Mouse (Mus musculus) liver, embryonic 13.5 days (tissue): ENCODE data around the gene Zbtb34. TPM values are rescaled to one million over a fixed set of nuclear protein-coding genes. Genes with fewer than 3 reads are reported as not detected.

ENCODE experiments used
- ATAC-seq: fragments of 200-750 bp; cut with Nextera tagmentation; 2 replicates; pipeline ENCODE4 v1.8.0; 2017; ENCODE audit warnings: low read depth, mild to moderate bottlenecking, moderate number of reproducible peaks, moderate library complexity
- DNase-seq: peaks from one replicate; pipeline ENCODE4 v3.0.0; 2022
- H3K27ac ChIP-seq: fragments of 300-500 bp; sonication (generic); 2 replicates; pipeline ENCODE4 v1.5.1; 2015; ENCODE audit warnings: moderate library complexity, mild to moderate bottlenecking, inconsistent platforms
- H3K27me3 ChIP-seq: fragments of 300-500 bp; sonication (generic); 2 replicates; pipeline ENCODE4 v1.6.1; 2015; ENCODE audit warnings: mild to moderate bottlenecking, inconsistent platforms
- H3K36me3 ChIP-seq: fragments of 300-500 bp; sonication (generic); 2 replicates; pipeline ENCODE4 v1.6.1; 2015; ENCODE audit warnings: mild to moderate bottlenecking, inconsistent platforms
- H3K4me1 ChIP-seq: fragments of 300-500 bp; sonication (generic); replicated peaks from 2 replicates; pipeline ENCODE4 v1.6.1; 2015; ENCODE audit warnings: inconsistent platforms
- H3K4me2 ChIP-seq: fragments of 300-500 bp; sonication (generic); 2 replicates; pipeline ENCODE4 v1.6.1; 2015; ENCODE audit warnings: inconsistent platforms, mild to moderate bottlenecking, moderate library complexity
- H3K4me3 ChIP-seq: fragments of 300-500 bp; sonication (generic); replicated peaks from 2 replicates; pipeline ENCODE4 v1.5.1; 2015; ENCODE audit warnings: mild to moderate bottlenecking, inconsistent platforms
- H3K9ac ChIP-seq: fragments of 300-500 bp; sonication (generic); 2 replicates; pipeline ENCODE4 v1.6.1; 2015; ENCODE audit warnings: mild to moderate bottlenecking, inconsistent platforms
- H3K9me3 ChIP-seq: fragments of 300-500 bp; sonication (generic); replicated peaks from 2 replicates; pipeline ENCODE4 v1.6.1; 2016; ENCODE audit warnings: inconsistent platforms
- WGBS: fragments of 180-500 bp; shearing (Covaris S2); methylation state at CpG from one replicate; pipeline ENCODE4 v1.1.7; 2015; ENCODE audit not compliant: insufficient replicate concordance; 5-methylcytosine and 5-hydroxymethylcytosine counted together
- polyA plus RNA-seq: library from polyadenylated mRNA; unstranded; fragments of >200 nt; fragmentation: Nextera tagmentation; extraction: Ambion mirVana; gene quantifications from 2 replicates; pipeline ENCODE4 v1.2.1, GENCODE M21; 2015

Gene Zbtb34
- polyA plus RNA-seq, 1 experiment from 2014 or later = 1.4 TPM

- Histone ChIP-seq H3K9me3 (no peaks in the 10 kb centered on the region), H3K36me3 (no peaks in the 10 kb centered on the region), H3K27ac (no peak overlapping the region), H3K9ac (no peak overlapping the region), H3K27me3 (no peaks in the 10 kb centered on the region), H3K4me1 (peaks cover 31% of the 10 kb centered on the region), H3K4me2 (no peak overlapping the region), H3K4me3 (no peak overlapping the region)
- ATAC-seq = no peak
- no peak for DNase-seq
- 67% methylated on average over 7 of the region's 7 CpGs for WGBS
These were observed 32.0 kb downstream of the Zbtb34 start for GRCm38 (mm10) chr2:33399091-33399490.

- Histone ChIP-seq H3K27me3 (no peaks in the 10 kb centered on the region), H3K4me1 (peaks cover 10% of the 10 kb centered on the region), H3K9ac (no peak overlapping the region), H3K27ac (no peak overlapping the region), H3K4me2 (no peak overlapping the region), H3K9me3 (no peaks in the 10 kb centered on the region), H3K36me3 (no peaks in the 10 kb centered on the region), H3K4me3 (no peak overlapping the region)
- ATAC-seq (no peak), DNase-seq (no peak)
- 65% methylated on average over 4 of the region's 4 CpGs for WGBS
These were observed 34.1 kb downstream of the Zbtb34 start for GRCm38 (mm10) chr2:33397036-33397435.

- H3K27ac ChIP-seq = no peak overlapping the region
- H3K4me1 ChIP-seq = no peaks in the 10 kb centered on the region
- no peaks in the 10 kb centered on the region for H3K9me3 ChIP-seq
- no peak overlapping the region for H3K4me2 ChIP-seq
- no peak for DNase-seq
- H3K4me3 ChIP-seq = no peak overlapping the region
- no peak overlapping the region for H3K9ac ChIP-seq
- H3K27me3 ChIP-seq = no peaks in the 10 kb centered on the region
- WGBS = 66% methylated on average over 2 of the region's 2 CpGs
- no peaks in the 10 kb centered on the region for H3K36me3 ChIP-seq
- ATAC-seq = no peak
These were observed 36.1 kb downstream of the Zbtb34 start for GRCm38 (mm10) chr2:33395053-33395452.

- ATAC-seq = no peak
- H3K9ac ChIP-seq = no peak overlapping the region
- H3K4me1 ChIP-seq = no peaks in the 10 kb centered on the region
- H3K27me3 ChIP-seq = no peaks in the 10 kb centered on the region
- H3K4me3 ChIP-seq = no peak overlapping the region
- H3K36me3 ChIP-seq = no peaks in the 10 kb centered on the region
- H3K27ac ChIP-seq = no peak overlapping the region
- H3K4me2 ChIP-seq = no peak overlapping the region
- DNase-seq = no peak
- 67% methylated on average over 11 of the region's 11 CpGs for WGBS
- no peaks in the 10 kb centered on the region for H3K9me3 ChIP-seq
These were observed 37.0 kb downstream of the Zbtb34 start for GRCm38 (mm10) chr2:33393951-33394635.

DNA sequence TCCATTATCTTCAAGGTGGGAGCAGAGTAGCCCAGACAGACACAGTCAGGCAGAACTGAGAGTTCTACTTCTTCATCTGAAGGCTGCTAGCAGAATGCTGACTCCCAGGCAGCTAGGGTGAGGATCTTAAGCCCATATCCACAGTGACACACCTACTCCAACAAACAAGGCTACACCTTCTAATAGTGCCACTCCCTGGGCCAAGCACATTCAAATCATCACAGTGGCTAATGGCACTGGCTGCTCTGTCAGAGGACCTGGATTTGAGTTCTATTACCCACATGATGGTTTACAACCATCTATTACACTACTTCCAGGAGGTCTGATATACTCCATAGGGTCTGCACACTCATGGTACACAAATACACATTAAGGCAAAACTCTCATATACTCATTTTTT lies 38.1 kb downstream of the Zbtb34 start:
- H3K27me3 ChIP-seq = no peaks in the 10 kb centered on the region
- no peaks in the 10 kb centered on the region for H3K4me1 ChIP-seq
- no peak overlapping the region for H3K4me2 ChIP-seq
- ATAC-seq (no peak), DNase-seq (no peak)
- H3K27ac ChIP-seq = no peak overlapping the region
- H3K9me3 ChIP-seq = no peaks in the 10 kb centered on the region
- H3K4me3 ChIP-seq = no peak overlapping the region
- H3K9ac ChIP-seq = no peak overlapping the region
- H3K36me3 ChIP-seq = no peaks in the 10 kb centered on the region

DNA sequence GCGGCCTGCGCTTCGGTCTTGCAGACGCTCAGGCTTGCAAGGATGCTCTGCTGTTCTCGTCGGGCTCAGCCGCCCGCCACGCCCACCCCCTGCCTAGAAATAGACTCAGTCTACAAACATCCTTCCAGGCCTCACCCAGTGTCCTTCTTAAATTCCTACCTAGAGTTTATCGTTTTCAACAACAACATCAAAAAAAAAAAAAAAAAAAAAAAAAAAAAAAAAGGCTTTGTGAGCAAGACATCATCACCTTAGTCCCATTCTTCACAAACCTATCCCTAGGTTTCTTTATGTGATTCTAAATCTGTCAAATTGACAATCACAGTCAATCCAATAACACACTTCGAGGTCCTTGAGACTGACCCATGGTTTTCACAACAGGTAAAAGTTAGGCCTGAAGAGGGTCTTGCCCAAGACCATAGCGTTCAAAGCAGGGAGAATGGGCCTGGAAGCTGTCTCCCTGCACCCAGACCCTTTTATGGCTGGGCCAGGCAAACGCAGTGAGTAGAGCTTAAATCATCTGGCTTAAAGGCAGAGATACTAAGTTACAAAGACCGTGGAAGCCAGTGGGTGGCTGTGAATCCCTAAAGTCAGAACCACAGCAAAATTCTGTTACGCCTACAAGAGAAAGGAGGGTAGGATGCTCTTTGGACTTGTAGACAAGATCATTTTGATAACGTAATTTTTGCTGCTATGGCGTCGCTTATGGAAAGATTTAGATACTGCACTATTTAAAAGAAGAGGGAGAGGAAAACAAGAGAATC lies 59.3 kb downstream of the Zbtb34 start:
- Histone ChIP-seq H3K27ac (no peak overlapping the region), H3K4me2 (peak overlapping the region; percentile 85), H3K36me3 (no peaks in the 10 kb centered on the region), H3K4me3 (peak overlapping the region; percentile 69), H3K9me3 (no peaks in the 10 kb centered on the region), H3K27me3 (0 out of 2 replicates have a peak, but pooled peaks cover 2% of the 10 kb centered on the region), H3K4me1 (peaks cover 10% of the 10 kb centered on the region), H3K9ac (no peak overlapping the region)
- no peak for ATAC-seq
- no peak for DNase-seq
- WGBS = 34% methylated on average over 17 of the region's 18 CpGs

DNA sequence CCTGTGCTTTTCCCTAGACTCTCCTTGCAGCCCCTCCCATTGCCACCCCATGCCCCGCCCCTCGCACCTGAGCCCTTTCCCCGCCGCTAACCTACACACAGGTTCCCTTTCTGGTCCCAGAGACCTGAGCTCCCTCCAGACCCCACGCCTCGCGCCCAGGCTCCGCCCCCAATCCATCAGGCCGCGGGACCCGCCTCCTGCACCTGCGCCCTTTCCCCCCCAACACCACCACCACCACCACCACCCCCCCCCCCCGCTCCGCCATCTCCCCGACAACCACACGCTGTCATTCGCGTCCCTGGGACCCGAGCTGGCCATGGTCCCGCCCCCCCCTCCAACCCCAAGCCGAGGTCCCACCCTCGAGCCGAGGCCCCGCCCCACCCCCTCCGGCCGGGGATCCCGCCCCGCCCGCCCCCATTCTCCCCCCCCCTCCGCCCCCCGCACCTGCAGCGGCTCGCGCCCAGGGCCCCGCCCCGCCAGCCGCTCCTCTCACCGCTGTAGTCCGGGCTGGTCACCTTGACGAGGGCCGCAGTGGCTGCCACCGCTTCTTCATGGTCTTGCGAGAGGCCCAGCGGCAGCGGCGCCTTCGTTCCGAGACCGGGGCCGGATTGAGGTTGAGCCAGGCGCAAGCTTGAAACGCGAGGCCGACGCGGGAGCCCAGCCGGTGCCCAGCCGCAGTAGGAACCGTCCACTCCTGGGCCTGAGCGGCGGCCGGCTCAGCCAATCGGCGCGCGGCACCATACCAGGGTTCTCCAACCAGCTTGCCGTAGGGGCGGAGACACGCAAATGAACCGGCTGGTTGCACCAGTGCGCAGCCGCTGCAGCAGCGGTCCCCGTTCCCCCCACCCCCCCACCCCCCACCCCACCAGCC lies 60.1 kb downstream of the Zbtb34 start, which contains the start of gene Ralgps1:
Ralgps1 (minus strand) TSS at position 710 of the 871 bp plus-strand sequence.
- H3K4me1 ChIP-seq = peaks cover 14% of the 10 kb centered on the region
- DNase-seq = peak; percentile 92
- no peaks in the 10 kb centered on the region for H3K36me3 ChIP-seq
- H3K9me3 ChIP-seq = no peaks in the 10 kb centered on the region
- ATAC-seq = peak; percentile 97
- H3K27ac ChIP-seq = peak within 1 kb of the TSS; percentile 80
- H3K9ac ChIP-seq = peak within 1 kb of the TSS; percentile 69
- H3K27me3 ChIP-seq = 0 out of 2 replicates have a peak, but pooled peaks cover 2% of the 10 kb centered on the region
- peak within 1 kb of the TSS; percentile 85 for H3K4me2 ChIP-seq
- WGBS = 1% methylated on average over 59 of the region's 74 CpGs
- peak within 1 kb of the TSS; percentile 69 for H3K4me3 ChIP-seq

- WGBS = 15% methylated on average over 14 of the region's 15 CpGs
- H3K9me3 ChIP-seq = no peaks in the 10 kb centered on the region
- no peaks in the 10 kb centered on the region for H3K36me3 ChIP-seq
- H3K4me1 ChIP-seq = peaks cover 15% of the 10 kb centered on the region
- H3K9ac ChIP-seq = peak overlapping the region; percentile 13
- peak; percentile 19 for ATAC-seq
- DNase-seq = no peak
- H3K27me3 ChIP-seq = 0 out of 2 replicates have a peak, but pooled peaks cover 2% of the 10 kb centered on the region
- H3K4me3 ChIP-seq = peak overlapping the region; percentile 69
- H3K27ac ChIP-seq = no peak overlapping the region
- peak overlapping the region; percentile 85 for H3K4me2 ChIP-seq
These were observed 60.8 kb downstream of the Zbtb34 start for GRCm38 (mm10) chr2:33370276-33370776.

- Histone ChIP-seq H3K27ac (no peak overlapping the region), H3K4me3 (no peak overlapping the region), H3K27me3 (0 out of 2 replicates have a peak, but pooled peaks cover 2% of the 10 kb centered on the region), H3K4me1 (peaks cover 19% of the 10 kb centered on the region), H3K36me3 (no peaks in the 10 kb centered on the region), H3K4me2 (no peak overlapping the region), H3K9me3 (no peaks in the 10 kb centered on the region), H3K9ac (no peak overlapping the region)
- ATAC-seq = no peak
- no peak for DNase-seq
- 75% methylated on average over 3 of the region's 3 CpGs for WGBS
These were observed 61.7 kb downstream of the Zbtb34 start for GRCm38 (mm10) chr2:33369453-33369852.

- DNase-seq (no peak), ATAC-seq (no peak)
- Histone ChIP-seq H3K4me2 (no peak overlapping the region), H3K9ac (no peak overlapping the region), H3K27ac (no peak overlapping the region), H3K4me3 (no peak overlapping the region), H3K36me3 (no peaks in the 10 kb centered on the region), H3K27me3 (0 out of 2 replicates have a peak, but pooled peaks cover 2% of the 10 kb centered on the region), H3K4me1 (peaks cover 19% of the 10 kb centered on the region), H3K9me3 (no peaks in the 10 kb centered on the region)
- 85% methylated on average over 1 of the region's 1 CpGs for WGBS
These were observed 62.6 kb downstream of the Zbtb34 start for GRCm38 (mm10) chr2:33368486-33368885.
